Mouse (Mus musculus) urinary bladder, postnatal 14 days (tissue): ENCODE data around the gene Gm17364.
"Not testable (repeated sequence)": the region's sequence is repeated elsewhere in the genome, so short reads cannot be mapped to it uniquely, and the experiment has no call there.

Experiments
- DNase-seq: peaks from one replicate; pipeline ENCODE4 v3.0.0; 2021; ENCODE audit warnings: low spot score

Gm17364 gene

DNA sequence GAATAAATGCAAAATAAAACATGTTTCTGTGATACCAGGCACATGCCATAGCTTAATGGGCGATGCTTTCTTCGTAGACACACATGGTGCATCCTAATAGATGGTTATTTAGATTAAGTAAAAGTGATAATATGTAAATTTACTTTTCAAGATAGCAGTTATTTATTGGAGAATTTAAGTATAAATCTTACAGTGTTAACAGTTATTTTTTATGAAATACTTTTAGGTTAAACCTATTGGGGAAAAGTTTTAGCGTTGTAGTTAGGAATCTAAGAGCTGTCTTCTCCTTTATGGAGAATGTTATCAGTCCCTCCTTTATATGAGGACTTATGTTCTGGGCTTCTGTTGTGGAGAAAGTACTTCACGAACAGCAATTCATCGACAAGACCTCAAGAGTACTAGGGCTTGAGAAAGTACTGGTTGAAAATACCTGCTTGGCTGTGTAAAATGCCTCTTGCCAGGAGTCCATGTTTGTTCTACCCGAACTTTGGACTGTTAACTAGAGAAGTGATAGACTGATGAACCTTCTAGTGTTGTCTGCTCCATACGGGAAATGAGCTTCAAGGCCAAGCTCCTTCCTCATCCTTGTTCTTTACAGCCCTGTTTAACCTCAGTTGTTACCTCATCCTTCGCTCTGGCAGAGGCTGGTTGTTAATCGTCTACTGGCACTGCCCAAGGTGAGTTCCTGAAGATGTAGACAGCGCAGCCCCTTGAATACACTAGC lies at the start of gene Gm17364:
TSS of gene Gm17364 (minus strand) at position 51 of the 724 bp plus-strand sequence.
- DNase-seq: no peak

- DNase-seq: no peak
Observed at GRCm38 (mm10) chr13:41321433-41321832, 47.7 kb upstream of the Gm17364 start.

DNA sequence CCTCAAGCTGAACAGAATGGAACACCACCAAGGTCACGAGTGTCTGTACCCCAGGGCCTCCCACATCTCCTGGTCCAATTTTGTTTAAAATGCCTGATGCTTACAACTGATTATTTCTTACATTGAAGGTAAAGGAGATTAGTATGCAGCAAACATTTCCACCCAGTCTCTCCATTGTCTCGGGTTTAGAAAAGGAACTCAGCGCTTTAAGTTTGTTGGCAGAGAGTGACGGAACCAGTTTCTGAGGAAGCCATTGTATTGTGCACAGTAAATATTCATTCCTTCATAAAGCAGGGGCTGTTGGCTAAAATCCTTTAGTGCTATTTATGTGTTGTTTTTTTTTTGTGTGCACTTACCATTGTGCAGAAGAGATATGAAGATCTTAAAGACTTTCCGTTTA lies 47.0 kb upstream of the Gm17364 start:
- no peak for DNase-seq

GRCm38 (mm10) chr13:41302716-41303115 lies 28.9 kb upstream of the Gm17364 start:
- DNase-seq: peak; percentile 89

DNA sequence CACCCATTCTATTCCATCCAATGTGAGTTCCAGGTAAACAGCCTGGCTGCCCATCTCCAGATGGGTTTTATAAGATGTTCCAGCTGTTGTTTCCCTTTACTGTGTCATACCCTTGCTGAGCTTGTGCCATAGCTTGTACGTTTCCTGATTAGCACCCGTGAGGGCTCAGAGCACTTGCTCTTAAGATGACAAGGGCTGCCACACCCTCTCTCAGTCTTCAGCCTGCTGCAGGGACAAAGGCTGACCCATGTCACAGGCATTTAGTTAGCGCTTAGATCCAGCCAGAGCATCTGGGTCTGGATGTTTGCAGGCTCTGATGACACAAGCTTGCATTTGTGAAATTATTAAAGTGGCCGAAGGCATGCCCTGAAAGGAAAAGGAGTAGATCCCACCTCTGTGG lies 26.3 kb upstream of the Gm17364 start:
- no peak for DNase-seq

GRCm38 (mm10) chr13:41298996-41299395 lies 25.2 kb upstream of the Gm17364 start:
- DNase-seq: no peak

DNA sequence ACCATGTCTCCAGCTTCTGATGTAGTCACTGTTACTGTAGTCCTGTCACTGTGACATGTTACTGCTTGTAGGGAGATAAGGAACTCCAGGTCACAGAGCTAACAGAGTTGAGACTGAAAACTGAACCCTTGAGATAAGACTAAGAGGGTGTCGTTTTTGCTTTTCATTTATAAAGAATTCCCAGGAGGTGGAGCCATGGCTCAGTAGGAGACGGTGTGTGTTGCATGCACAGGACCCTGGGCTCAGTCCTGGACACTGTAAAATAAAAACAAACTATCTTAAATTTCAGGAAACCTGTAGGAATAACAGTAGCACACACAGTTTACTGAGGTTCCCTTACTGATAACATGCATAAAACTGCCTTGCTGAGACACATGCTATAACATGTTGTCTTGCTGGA lies 24.8 kb upstream of the Gm17364 start:
- no peak for DNase-seq

- DNase-seq: no peak
Observed at GRCm38 (mm10) chr13:41296396-41296795, 22.6 kb upstream of the Gm17364 start.

DNA sequence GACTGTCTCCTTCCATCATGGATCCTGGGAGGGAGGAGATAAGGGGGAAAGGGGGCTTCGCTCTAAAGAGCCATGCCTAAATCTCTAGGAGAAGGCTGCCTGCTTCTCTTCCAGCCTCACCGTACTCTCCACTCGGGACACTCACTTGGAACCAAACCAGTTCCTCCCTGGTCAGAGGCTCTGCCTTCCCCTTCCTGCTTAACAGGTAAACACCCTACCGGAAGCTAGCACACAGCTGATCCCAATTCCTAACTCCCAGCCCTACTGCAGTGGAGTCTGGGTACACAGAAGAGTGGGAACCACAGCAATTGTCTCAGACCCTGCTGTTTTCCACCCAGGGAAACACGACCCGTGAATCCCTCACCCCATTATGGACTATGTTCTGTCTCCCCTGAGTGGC lies 22.1 kb upstream of the Gm17364 start:
- DNase-seq: no peak

GRCm38 (mm10) chr13:41293595-41293994 lies 19.8 kb upstream of the Gm17364 start:
- DNase-seq: no peak

- DNase-seq: no peak
Observed at GRCm38 (mm10) chr13:41291466-41291974, 17.7 kb upstream of the Gm17364 start.

GRCm38 (mm10) chr13:41286285-41286684 lies 12.5 kb upstream of the Gm17364 start:
- no peak for DNase-seq

DNA sequence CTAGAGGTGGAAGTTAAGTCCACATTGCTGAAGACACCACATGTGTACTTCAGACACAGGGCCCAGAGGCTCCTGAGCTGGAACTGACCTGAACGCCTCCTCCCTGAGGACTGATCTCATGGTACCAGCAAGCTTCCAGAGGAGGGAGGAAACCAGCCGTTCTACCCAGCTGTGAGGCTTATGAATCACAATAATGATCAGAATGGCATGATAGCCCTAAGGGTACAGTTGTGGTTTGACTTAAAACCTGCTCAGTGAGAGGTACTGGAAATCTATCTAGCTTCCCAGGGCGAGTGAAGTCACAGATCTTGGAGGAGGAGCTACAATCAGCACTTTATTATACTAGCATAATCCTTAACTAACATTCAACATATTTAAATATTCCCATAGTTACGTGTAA lies 11.7 kb upstream of the Gm17364 start:
- no peak for DNase-seq

- peak; percentile 78 for DNase-seq
Observed at GRCm38 (mm10) chr13:41283256-41283655, 9.5 kb upstream of the Gm17364 start.

DNA sequence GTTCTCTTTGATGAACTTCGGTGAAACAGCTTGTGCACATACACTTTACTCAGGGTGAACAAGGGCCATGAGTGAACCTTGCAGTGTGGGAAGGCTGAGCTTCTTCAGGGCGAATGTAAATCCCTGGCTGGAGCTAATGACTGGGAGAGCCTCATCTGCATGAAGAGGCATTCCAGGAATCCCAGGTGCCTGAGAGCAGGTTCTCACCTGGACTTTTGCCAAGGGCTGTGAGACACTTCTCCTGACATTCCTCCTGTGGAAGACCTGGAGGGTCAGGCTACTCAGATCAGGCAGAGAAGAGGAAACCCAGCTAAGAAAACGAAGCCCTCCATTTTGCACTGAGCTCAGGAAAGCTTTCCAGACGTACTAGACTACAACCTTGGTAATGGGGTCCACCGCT lies 6.9 kb upstream of the Gm17364 start:
- DNase-seq: no peak

- no peak for DNase-seq
Observed at GRCm38 (mm10) chr13:41267827-41268408, 5.9 kb downstream of the Gm17364 start.

DNA sequence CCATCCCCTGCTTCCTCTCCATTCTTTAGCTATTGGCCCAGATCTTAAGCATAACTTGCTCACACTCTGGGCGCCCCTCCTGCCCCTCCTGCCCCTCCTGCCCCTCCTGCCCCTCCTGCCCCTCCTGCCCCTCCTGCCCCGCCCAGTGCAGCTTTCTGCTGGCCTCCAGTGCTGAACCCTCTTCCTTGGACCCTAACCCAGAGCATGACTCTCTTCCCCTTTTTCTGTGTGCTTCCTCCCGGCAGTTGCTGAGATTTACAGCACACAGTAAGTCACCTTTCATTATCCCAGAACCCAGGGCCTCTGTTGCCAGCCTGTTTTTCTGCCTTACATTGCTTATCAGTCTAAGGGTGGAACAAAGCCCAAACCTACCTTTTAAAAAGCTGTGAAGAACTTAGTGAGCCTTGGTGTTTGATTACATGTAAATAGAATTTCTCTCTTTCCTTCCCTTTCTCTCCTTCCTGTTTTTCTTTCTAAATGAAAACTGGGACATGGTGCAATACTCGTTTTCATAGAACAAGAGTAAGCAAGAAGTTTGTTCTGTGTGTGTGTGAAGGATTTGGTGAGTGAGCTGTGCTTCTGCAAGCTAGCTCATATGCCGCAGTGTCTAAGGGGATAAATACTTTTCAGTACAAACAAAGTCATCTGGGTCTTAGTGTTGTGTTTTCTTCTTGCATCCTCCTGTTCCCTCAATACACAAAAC lies 10.3 kb downstream of the Gm17364 start:
- no peak for DNase-seq

GRCm38 (mm10) chr13:41261617-41262016 lies 12.2 kb downstream of the Gm17364 start:
- DNase-seq: not testable (repeated sequence)

DNA sequence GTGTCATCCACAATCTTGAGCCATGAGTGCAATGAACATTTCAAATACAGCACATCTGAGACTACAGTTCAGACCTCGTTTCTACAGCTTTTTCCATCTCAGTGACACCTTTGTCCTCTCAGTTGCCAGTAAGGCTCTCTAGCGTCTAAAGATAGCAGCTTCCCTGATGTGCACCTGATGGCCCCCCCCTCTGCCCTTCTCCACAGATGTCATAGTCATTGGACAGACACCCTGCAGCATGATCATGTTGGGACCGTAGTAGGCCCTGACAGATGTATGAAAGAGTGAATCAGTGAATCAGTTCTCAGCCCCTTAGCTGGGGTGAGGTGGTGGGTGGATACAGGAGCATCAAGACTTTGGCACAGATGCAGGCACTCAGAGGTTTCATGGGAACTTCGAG lies 15.9 kb downstream of the Gm17364 start:
- no peak for DNase-seq

DNA sequence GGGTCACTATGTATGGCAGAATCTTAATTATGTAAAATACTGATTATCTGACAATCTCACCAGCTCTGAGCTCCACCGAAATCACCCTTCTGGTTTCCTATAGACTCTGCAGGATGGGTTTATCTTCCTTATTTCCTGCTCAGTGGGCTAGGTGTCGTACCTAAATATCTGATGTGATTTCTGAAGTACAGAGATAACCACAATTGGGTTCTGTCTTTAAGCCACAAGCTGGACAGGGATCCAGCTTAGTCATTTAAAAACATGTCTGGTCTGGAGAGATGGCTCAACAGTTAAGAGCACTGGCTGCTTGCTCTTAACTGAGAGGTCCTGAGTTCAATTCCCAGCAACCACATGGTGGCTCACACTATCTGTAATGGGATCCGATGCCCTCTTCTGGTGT lies 16.8 kb downstream of the Gm17364 start:
- no peak for DNase-seq

DNA sequence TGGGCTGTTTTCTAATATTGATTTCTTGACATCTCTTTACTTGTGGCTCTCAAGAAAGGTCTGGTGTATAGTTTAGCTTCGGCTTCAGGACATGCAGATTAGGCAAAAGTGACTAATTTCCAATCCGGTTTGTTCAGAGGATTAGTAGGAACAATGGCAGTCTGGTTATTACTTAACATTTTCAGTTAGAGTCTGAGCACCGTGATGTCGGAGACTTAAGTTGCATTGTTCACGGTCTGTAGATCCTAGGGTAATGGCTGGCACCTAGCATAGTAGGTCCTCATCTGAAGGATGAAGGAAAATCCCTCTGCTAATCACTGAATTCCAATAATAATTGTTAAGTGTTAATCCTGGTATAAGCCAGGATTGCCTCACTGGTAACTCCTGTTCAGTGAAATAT lies 17.7 kb downstream of the Gm17364 start:
- no peak for DNase-seq

GRCm38 (mm10) chr13:41252736-41253135 lies 21.0 kb downstream of the Gm17364 start:
- DNase-seq: no peak

DNA sequence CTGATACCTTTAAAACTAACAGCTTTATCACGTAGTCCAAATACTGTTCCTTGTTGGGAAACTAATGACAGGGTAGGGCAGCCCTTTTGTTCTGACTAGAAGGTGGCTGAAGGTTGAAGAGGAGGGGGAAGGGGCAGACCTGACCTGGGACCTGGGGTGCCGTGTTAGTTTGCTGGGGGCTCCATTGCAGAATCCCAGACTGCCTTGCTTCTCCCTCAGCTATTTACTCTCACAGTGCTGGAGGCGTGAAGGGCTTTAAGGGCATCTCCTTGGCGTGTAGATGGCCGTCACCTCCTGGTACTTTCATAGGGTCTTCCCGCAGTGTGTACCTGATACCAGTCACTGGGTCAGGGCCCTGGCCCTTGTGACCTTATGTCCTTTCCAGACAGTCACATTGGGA lies 21.6 kb downstream of the Gm17364 start:
- no peak for DNase-seq
